Mouse (Mus musculus) adrenal gland, adult 8-10 months (tissue): ENCODE data around the gene Rtl6. TPM values are rescaled to one million over a fixed set of nuclear protein-coding genes. Genes with fewer than 3 reads are reported as not detected.
A peak's percentile ranks its signal among the peaks of the same experiment; 100 is the strongest.

Experiments
- DNase-seq: peaks from one replicate; pipeline ENCODE4 v3.0.0; 2022
- total RNA-seq, 4 experiments: library from RNA; stranded (reverse); gene quantifications; 2 replicates each; pipeline ENCODE4 v1.2.4; 2022

The Rtl6 gene
- total RNA-seq, 4 experiments from 2014 or later = 8.0 to 9.9 (median 8.6) TPM

GRCm38 (mm10) chr15:84537117-84537516 is 20.5 kb downstream of the Rtl6 start:
- DNase-seq = no peak

- no peak for DNase-seq
Observed at GRCm38 (mm10) chr15:84536611-84537010, 21.0 kb downstream of the Rtl6 start.

GRCm38 (mm10) chr15:84535953-84536352 is 21.7 kb downstream of the Rtl6 start:
- DNase-seq = no peak

GRCm38 (mm10) chr15:84532211-84532610 is 25.4 kb downstream of the Rtl6 start:
- no peak for DNase-seq

- no peak for DNase-seq
Observed at GRCm38 (mm10) chr15:84531535-84531934, 26.1 kb downstream of the Rtl6 start.

GRCm38 (mm10) chr15:84526921-84527320 is 30.7 kb downstream of the Rtl6 start:
- DNase-seq = peak; percentile 8

GRCm38 (mm10) chr15:84525222-84525883 is 32.3 kb downstream of the Rtl6 start:
- DNase-seq = no peak

GRCm38 (mm10) chr15:84522953-84523689 is 34.5 kb downstream of the Rtl6 start:
- peak; percentile 9 for DNase-seq

- DNase-seq = no peak
Observed at GRCm38 (mm10) chr15:84521486-84521885, 36.1 kb downstream of the Rtl6 start.

- no peak for DNase-seq
Observed at GRCm38 (mm10) chr15:84518540-84518939, 39.1 kb downstream of the Rtl6 start.

- no peak for DNase-seq
Observed at GRCm38 (mm10) chr15:84512626-84513296, 44.9 kb downstream of the Rtl6 start.

- peak; percentile 4 for DNase-seq
Observed at GRCm38 (mm10) chr15:84509981-84510380, 47.6 kb downstream of the Rtl6 start.

GRCm38 (mm10) chr15:84509161-84509560 is 48.5 kb downstream of the Rtl6 start:
- DNase-seq = no peak

- no peak for DNase-seq
Observed at GRCm38 (mm10) chr15:84506026-84506425, 51.6 kb downstream of the Rtl6 start.

GRCm38 (mm10) chr15:84504895-84505294 is 52.7 kb downstream of the Rtl6 start:
- no peak for DNase-seq

Other genes with a start within 250 kb of the Rtl6 start
- gene Parvg, start 233.8 kb downstream of the Rtl6 start, total RNA-seq = 1 to 10 TPM; 3.1 to 9.0 (median 5.0) TPM
- gene Shisal1, start 110.7 kb downstream of the Rtl6 start, total RNA-seq = 1 to 10 TPM; 1.4 to 3.1 (median 2.2) TPM
- 1 to 10 TPM; 4.8 to 8.3 (median 6.0) TPM for gene Prr5, start 111.8 kb upstream of the Rtl6 start, total RNA-seq
- gene Arhgap8, start 162.2 kb upstream of the Rtl6 start, total RNA-seq = 1 to 10 TPM in 3 of 4 experiments, under 1 TPM in 1; 0.64 to 2.6 (median 1.9) TPM